Mouse (Mus musculus) neural tube, embryonic 10.5 days (tissue): Measurements from ENCODE around the gene Pde10a.

ENCODE experiments used
- DNase-seq: peaks from one replicate; pipeline ENCODE4 v3.0.0-alpha.2; 2017; ENCODE audit warnings: low spot score; ENCODE audit errors: extremely low spot score

Pde10a gene

GRCm38 (mm10) chr17:8799914-8800420 is 274.8 kb downstream of the Pde10a start:
- DNase-seq = no peak

- DNase-seq = peak; percentile 86
These were observed 275.4 kb downstream of the Pde10a start for GRCm38 (mm10) chr17:8800478-8801082.

- DNase-seq = peak; percentile 86
These were observed 276.1 kb downstream of the Pde10a start for GRCm38 (mm10) chr17:8801083-8801854.

- DNase-seq = no peak
These were observed 276.6 kb downstream of the Pde10a start for GRCm38 (mm10) chr17:8801855-8802104.

GRCm38 (mm10) chr17:8802161-8802888 is 277.2 kb downstream of the Pde10a start:
- DNase-seq = peak; percentile 75

- DNase-seq = peak; percentile 65
These were observed 278.0 kb downstream of the Pde10a start for GRCm38 (mm10) chr17:8802889-8803799.

- peak; percentile 56 for DNase-seq
These were observed 282.2 kb downstream of the Pde10a start for GRCm38 (mm10) chr17:8807345-8807744.

GRCm38 (mm10) chr17:8809771-8810170 is 284.6 kb downstream of the Pde10a start:
- DNase-seq = no peak

GRCm38 (mm10) chr17:8810201-8810600 is 285.0 kb downstream of the Pde10a start:
- DNase-seq = no peak

GRCm38 (mm10) chr17:8812228-8812865 is 287.2 kb downstream of the Pde10a start:
- no peak for DNase-seq

- no peak for DNase-seq
These were observed 288.8 kb downstream of the Pde10a start for GRCm38 (mm10) chr17:8813773-8814491.

- no peak for DNase-seq
These were observed 290.2 kb downstream of the Pde10a start for GRCm38 (mm10) chr17:8815376-8815775.

- DNase-seq = no peak
These were observed 290.7 kb downstream of the Pde10a start for GRCm38 (mm10) chr17:8815864-8816263.

GRCm38 (mm10) chr17:8818675-8819074 is 293.5 kb downstream of the Pde10a start:
- no peak for DNase-seq

GRCm38 (mm10) chr17:8823548-8823947 is 298.4 kb downstream of the Pde10a start:
- DNase-seq = no peak

GRCm38 (mm10) chr17:8827204-8827603 is 302.0 kb downstream of the Pde10a start:
- no peak for DNase-seq

GRCm38 (mm10) chr17:8831001-8831400 is 305.8 kb downstream of the Pde10a start:
- DNase-seq = no peak

- no peak for DNase-seq
These were observed 311.1 kb downstream of the Pde10a start for GRCm38 (mm10) chr17:8836292-8836691.

- DNase-seq = no peak
These were observed 313.1 kb downstream of the Pde10a start for GRCm38 (mm10) chr17:8838252-8838651.
